In genomic region chr17:26101478-26101877, GRCm38 (mm10) we compare ENCODE assay signal across 11 mouse cellular contexts. TPM values are rescaled to one million over a fixed set of nuclear protein-coding genes. Genes with fewer than 3 reads are reported as not detected.
DNase-seq lines count a peak whose midpoint lies in the region; ATAC-seq and TF ChIP-seq lines count a peak whose summit lies in the region.
"Had no signal": no experiment of that assay in that cellular context is flagged by ENCODE, and none has a peak within 500 bp of the region (broad histone marks: within the 10 kb centered on the region; RNA-seq: fewer than 3 reads in every experiment).

No protein-coding gene starts in this region.

- H3K4me1 ChIP-seq in midbrain, embryonic 10.5 days = peaks cover 9% of the 10 kb centered on the region
- no peaks in the 10 kb centered on the region for H3K4me1 ChIP-seq in midbrain, embryonic 16.5 days (ENCODE audit: control insufficient read depth, insufficient read depth, low read length)
- no peaks in the 10 kb centered on the region for H3K4me1 ChIP-seq in kidney, postnatal 0 days (replicated peaks; ENCODE audit: insufficient read depth, low read length)
- H3K4me1 ChIP-seq in stomach, embryonic 16.5 days (ENCODE audit: control insufficient read depth, insufficient read depth, low read length) = no peaks in the 10 kb centered on the region
- H3K4me1 ChIP-seq: neural tube, embryonic 12.5 days had no signal

- WGBS in midbrain, embryonic 10.5 days = 37% methylated on average over 4 of the region's 4 CpGs
- 66% methylated on average over 2 of the region's 4 CpGs for WGBS in midbrain, embryonic 16.5 days
- 36% methylated on average over 4 of the region's 4 CpGs for WGBS in kidney, postnatal 0 days
- WGBS in stomach, embryonic 16.5 days = 46% methylated on average over 4 of the region's 4 CpGs

- H3K27me3 ChIP-seq in midbrain, embryonic 10.5 days (ENCODE audit: low read depth, poor library complexity, severe bottlenecking) = no peaks in the 10 kb centered on the region
- H3K27me3 ChIP-seq in midbrain, embryonic 16.5 days (ENCODE audit: control insufficient read depth, insufficient read depth, low read depth, low read length) = no peaks in the 10 kb centered on the region
- no peaks in the 10 kb centered on the region for H3K27me3 ChIP-seq in kidney, postnatal 0 days (ENCODE audit: insufficient read depth, low read length)
- no peaks in the 10 kb centered on the region for H3K27me3 ChIP-seq in stomach, embryonic 16.5 days (ENCODE audit: control insufficient read depth, insufficient read depth, low read length)
- H3K27me3 ChIP-seq: neural tube, embryonic 12.5 days had no signal

- no peaks in the 10 kb centered on the region for H3K36me3 ChIP-seq in midbrain, embryonic 10.5 days
- no peaks in the 10 kb centered on the region for H3K36me3 ChIP-seq in midbrain, embryonic 16.5 days (ENCODE audit: control insufficient read depth, insufficient read depth, low read length)
- H3K36me3 ChIP-seq in kidney, postnatal 0 days (ENCODE audit: insufficient read depth, low read length) = no peaks in the 10 kb centered on the region
- H3K36me3 ChIP-seq in stomach, embryonic 16.5 days (ENCODE audit: control insufficient read depth, insufficient read depth, low read length) = no peaks in the 10 kb centered on the region
- H3K36me3 ChIP-seq: liver, embryonic 15.5 days; neural tube, embryonic 12.5 days had no signal

- H3K9me3 ChIP-seq in midbrain, embryonic 10.5 days (replicated peaks) = no peaks in the 10 kb centered on the region
- H3K9me3 ChIP-seq in midbrain, embryonic 16.5 days (replicated peaks; ENCODE audit: control insufficient read depth, low read length, poor library complexity, severe bottlenecking) = no peaks in the 10 kb centered on the region
- no peaks in the 10 kb centered on the region for H3K9me3 ChIP-seq in kidney, postnatal 0 days (replicated peaks; ENCODE audit: low read length)
- H3K9me3 ChIP-seq in stomach, embryonic 16.5 days (replicated peaks; ENCODE audit: control insufficient read depth, low read length) = no peaks in the 10 kb centered on the region
- H3K9me3 ChIP-seq: liver, embryonic 15.5 days; neural tube, embryonic 12.5 days had no signal

- H3K4me3 ChIP-seq in midbrain, embryonic 10.5 days = no peak overlapping the region
- no peak overlapping the region for H3K4me3 ChIP-seq in midbrain, embryonic 16.5 days (ENCODE audit: low read depth, low read length)
- H3K4me3 ChIP-seq in kidney, postnatal 0 days (replicated peaks; ENCODE audit: low read depth, low read length) = no peak overlapping the region
- H3K4me3 ChIP-seq in stomach, embryonic 16.5 days (replicated peaks; ENCODE audit: low read length) = no peak overlapping the region
- H3K4me3 ChIP-seq: liver, embryonic 15.5 days; neural tube, embryonic 12.5 days had no signal

- no peak overlapping the region for H3K4me2 ChIP-seq in midbrain, embryonic 16.5 days (ENCODE audit: low read length)
- H3K4me2 ChIP-seq in kidney, postnatal 0 days (ENCODE audit: low read length) = no peak overlapping the region
- no peak overlapping the region for H3K4me2 ChIP-seq in stomach, embryonic 16.5 days (ENCODE audit: low read depth, low read length)
- H3K4me2 ChIP-seq: liver, embryonic 15.5 days; neural tube, embryonic 12.5 days had no signal

- peak; percentile 31 for DNase-seq in midbrain, embryonic 10.5 days (ENCODE audit: low spot score)
- DNase-seq in adrenal gland, postnatal 36 days = peak; percentile 31 to 42
- DNase-seq in kidney, postnatal 0 days (ENCODE audit: low spot score) = peak; percentile 22
- no peak for DNase-seq in thymus, postnatal 10 days (ENCODE audit: low spot score in 2 of 2)
- DNase-seq in gastrocnemius, postnatal 10 days = no peak
- DNase-seq in embryo, embryonic 10.5 days (ENCODE audit: low spot score) = no peak
- DNase-seq: spleen, adult 18-20 months had no signal

- TF ChIP-seq CTCF in kidney, postnatal 0 days (IDR thresholded peaks at IDR 0.05; ENCODE audit: low read depth) = no peak

- H3K9ac ChIP-seq in midbrain, embryonic 16.5 days (ENCODE audit: low read depth, low read length) = no peak overlapping the region
- H3K9ac ChIP-seq in kidney, postnatal 0 days (ENCODE audit: low read depth, low read length) = no peak overlapping the region
- H3K9ac ChIP-seq in stomach, embryonic 16.5 days (ENCODE audit: low read length) = no peak overlapping the region
- H3K9ac ChIP-seq: liver, embryonic 15.5 days; neural tube, embryonic 12.5 days had no signal

- H3K27ac ChIP-seq in midbrain, embryonic 10.5 days (replicated peaks) = 0 out of 2 replicates have a peak overlapping the region, but pooled peaks have one; percentile 30
- no peak overlapping the region for H3K27ac ChIP-seq in midbrain, embryonic 16.5 days (ENCODE audit: low read length)
- H3K27ac ChIP-seq in kidney, postnatal 0 days = no peak overlapping the region
- no peak overlapping the region for H3K27ac ChIP-seq in stomach, embryonic 16.5 days (ENCODE audit: low read length)
- H3K27ac ChIP-seq: liver, embryonic 15.5 days; neural tube, embryonic 12.5 days had no signal

- ATAC-seq in midbrain, embryonic 16.5 days = no peak
- ATAC-seq in kidney, postnatal 0 days (replicated peaks; ENCODE audit: low FRiP score, low read depth) = peak; percentile 80
- ATAC-seq in stomach, embryonic 16.5 days (ENCODE audit: insufficient read depth, low FRiP score) = 0 out of 2 replicates have a peak, but pooled peaks have one; percentile 64

RNA-seq across cellular contexts. Expression of gene Nme4, which starts 6.1 kb away (rescaled TPM):
- 87.4 and 106 TPM in 2 replicates for polyA plus RNA-seq in midbrain, embryonic 10.5 days (2016; fragmentation: Nextera tagmentation; extraction: Ambion mirVana)
- 16.8 and 18.3 TPM in 2 replicates for polyA plus RNA-seq in midbrain, embryonic 16.5 days (2015; fragmentation: Nextera tagmentation; extraction: Ambion mirVana)
- 1 to 10 TPM; 2.2 to 3.5 TPM for total RNA-seq in adrenal gland, postnatal 36 days (2021)
- 56.1 and 57.6 TPM in 2 replicates for polyA plus RNA-seq in kidney, postnatal 0 days (2015; fragmentation: Nextera tagmentation; extraction: Ambion mirVana)
- 67.7 and 74.7 TPM in 2 replicates for polyA plus RNA-seq in stomach, embryonic 16.5 days (2015; fragmentation: Nextera tagmentation; extraction: Ambion mirVana)
- total RNA-seq in gastrocnemius, postnatal 10 days (2021) = 1 to 10 TPM; 4.9 to 6.4 TPM

RNA-seq across cellular contexts. Expression of gene Decr2, which starts 11.3 kb away (rescaled TPM):
- 27.8 and 28.2 TPM in 2 replicates for polyA plus RNA-seq in midbrain, embryonic 10.5 days (2016; fragmentation: Nextera tagmentation; extraction: Ambion mirVana)
- polyA plus RNA-seq in midbrain, embryonic 16.5 days (2015; fragmentation: Nextera tagmentation; extraction: Ambion mirVana) = 38.2 and 41.3 TPM in 2 replicates
- 10 to 100 TPM; 17.8 to 27.2 TPM for total RNA-seq in adrenal gland, postnatal 36 days (2021)
- 44.8 and 47.3 TPM in 2 replicates for polyA plus RNA-seq in kidney, postnatal 0 days (2015; fragmentation: Nextera tagmentation; extraction: Ambion mirVana)
- 47.1 and 56.6 TPM in 2 replicates for polyA plus RNA-seq in stomach, embryonic 16.5 days (2015; fragmentation: Nextera tagmentation; extraction: Ambion mirVana)
- total RNA-seq in gastrocnemius, postnatal 10 days (2021) = 1 to 10 TPM; 5.6 to 6.1 TPM

RNA-seq across cellular contexts. Expression of gene Tmem8, which starts 11.6 kb away (rescaled TPM):
- polyA plus RNA-seq in midbrain, embryonic 10.5 days (2016; fragmentation: Nextera tagmentation; extraction: Ambion mirVana) = 1.6 and 2.0 TPM in 2 replicates
- polyA plus RNA-seq in midbrain, embryonic 16.5 days (2015; fragmentation: Nextera tagmentation; extraction: Ambion mirVana) = 3.8 and 3.9 TPM in 2 replicates
- 1 to 10 TPM; 5.4 to 9.4 TPM for total RNA-seq in adrenal gland, postnatal 36 days (2021)
- polyA plus RNA-seq in kidney, postnatal 0 days (2015; fragmentation: Nextera tagmentation; extraction: Ambion mirVana) = 13.0 and 14.0 TPM in 2 replicates
- polyA plus RNA-seq in stomach, embryonic 16.5 days (2015; fragmentation: Nextera tagmentation; extraction: Ambion mirVana) = 5.7 and 6.9 TPM in 2 replicates
- 1 to 10 TPM; 1.3 to 1.7 TPM for total RNA-seq in gastrocnemius, postnatal 10 days (2021)

RNA-seq across cellular contexts. Expression of gene Mrpl28, which starts 21.8 kb away (rescaled TPM):
- polyA plus RNA-seq in midbrain, embryonic 10.5 days (2016; fragmentation: Nextera tagmentation; extraction: Ambion mirVana) = 301 and 332 TPM in 2 replicates
- 161 and 172 TPM in 2 replicates for polyA plus RNA-seq in midbrain, embryonic 16.5 days (2015; fragmentation: Nextera tagmentation; extraction: Ambion mirVana)
- total RNA-seq in adrenal gland, postnatal 36 days (2021) = 10 to 100 TPM; 85.8 to 88.4 TPM
- polyA plus RNA-seq in kidney, postnatal 0 days (2015; fragmentation: Nextera tagmentation; extraction: Ambion mirVana) = 175 and 192 TPM in 2 replicates
- polyA plus RNA-seq in stomach, embryonic 16.5 days (2015; fragmentation: Nextera tagmentation; extraction: Ambion mirVana) = 184 and 201 TPM in 2 replicates
- total RNA-seq in gastrocnemius, postnatal 10 days (2021) = 10 to 100 TPM; 48.4 to 52.3 TPM

RNA-seq across cellular contexts. Expression of gene Rab11fip3, which starts 32.1 kb away (rescaled TPM):
- polyA plus RNA-seq in midbrain, embryonic 10.5 days (2016; fragmentation: Nextera tagmentation; extraction: Ambion mirVana) = 20.6 and 26.9 TPM in 2 replicates
- polyA plus RNA-seq in midbrain, embryonic 16.5 days (2015; fragmentation: Nextera tagmentation; extraction: Ambion mirVana) = 25.8 and 30.1 TPM in 2 replicates
- total RNA-seq in adrenal gland, postnatal 36 days (2021) = 10 to 100 TPM; 17.9 to 21.9 TPM
- 35.3 and 40.2 TPM in 2 replicates for polyA plus RNA-seq in kidney, postnatal 0 days (2015; fragmentation: Nextera tagmentation; extraction: Ambion mirVana)
- 6.0 and 6.9 TPM in 2 replicates for polyA plus RNA-seq in stomach, embryonic 16.5 days (2015; fragmentation: Nextera tagmentation; extraction: Ambion mirVana)
- total RNA-seq in gastrocnemius, postnatal 10 days (2021) = 10 to 100 TPM; 37.9 to 41.5 TPM

Comparison
In these comparisons a context has a peak if more than half of its experiments do, and no peak if none do; other contexts are left out.
1. DNase-seq: peak in midbrain, embryonic 10.5 days (single experiment), adrenal gland, postnatal 36 days (2 of 2) and kidney, postnatal 0 days (single experiment); none in thymus, postnatal 10 days (0 of 2), gastrocnemius, postnatal 10 days (single experiment) and embryo, embryonic 10.5 days (single experiment).